Mouse (Mus musculus) layer of hippocampus, adult 2 months (tissue): Measurements from ENCODE around the gene 9030612E09Rik. TPM values are rescaled to one million over a fixed set of nuclear protein-coding genes. Genes with fewer than 3 reads are reported as not detected.
A peak's percentile ranks its signal among the peaks of the same experiment; 100 is the strongest.

Experiments used
- DNase-seq, 2 experiments: peaks; one replicate each; pipeline ENCODE4 v3.0.0; 2022; ENCODE audit warnings: low spot score in 2 of 2
- H3K27ac ChIP-seq: fragments of 200-600 bp; 2 replicates; pipeline ENCODE4 v1.8.1; 2022
- H3K4me3 ChIP-seq: fragments of 200-600 bp; 2 replicates; pipeline ENCODE4 v1.8.1; 2022; ENCODE audit warnings: mild to moderate bottlenecking
- CTCF ChIP-seq: fragments of 200-600 bp; conservative IDR thresholded peaks from 2 replicates; pipeline ENCODE4 v1.8.1; 2022; ENCODE audit warnings: antibody characterized with exemption, mild to moderate bottlenecking, moderate library complexity
- total RNA-seq, 2 experiments: library from RNA; stranded (reverse); gene quantifications; 2 replicates each; pipeline ENCODE4 v1.2.3; 2021

The 9030612E09Rik gene
- total RNA-seq, 2 experiments from 2014 or later = 1.8 to 2.1 TPM

GRCm38 (mm10) chr10:43220910-43221625, 46.6 kb downstream of the 9030612E09Rik start, which contains the start of gene Pdss2:
Gene Pdss2, plus strand, starts transcription at chr10:43221486.
- DNase-seq = peak; percentile 92 to 95
- Histone ChIP-seq H3K27ac (peak within 1 kb of the TSS; percentile 98), H3K4me3 (peak within 1 kb of the TSS; percentile 86)
- TF ChIP-seq CTCF = peak; percentile 37; the same call in 1 of the 2 replicates

GRCm38 (mm10) chr10:43221659-43222058, 47.2 kb downstream of the 9030612E09Rik start:
- no peak for DNase-seq
- peak overlapping the region; percentile 98 for H3K27ac ChIP-seq
- H3K4me3 ChIP-seq = peak overlapping the region; percentile 86
- TF ChIP-seq CTCF = no peak; the same call in 1 of the 2 replicates

- TF ChIP-seq CTCF = no peak
- DNase-seq = no peak
- Histone ChIP-seq H3K4me3 (no peak overlapping the region), H3K27ac (no peak overlapping the region)
Measured at GRCm38 (mm10) chr10:43223391-43223790, 48.9 kb downstream of the 9030612E09Rik start.

Other genes starting within 250 kb of the 9030612E09Rik start
- 10 to 100 TPM; 83.3 to 83.8 TPM for gene Sobp, start 174 bp upstream of the 9030612E09Rik start, total RNA-seq
- gene Pdss2, start 46.8 kb downstream of the 9030612E09Rik start, total RNA-seq = 10 to 100 TPM; 17.6 to 17.8 TPM